ENCODE assay signal across 11 mouse cellular contexts in genomic region chr2:154294746-154295145, GRCm38 (mm10). TPM values are rescaled to one million over a fixed set of nuclear protein-coding genes. Genes with fewer than 3 reads are reported as not detected.
DNase-seq lines count a peak whose midpoint lies in the region; ATAC-seq and TF ChIP-seq lines count a peak whose summit lies in the region.
"Not testable (repeated sequence)": the region's sequence is repeated elsewhere in the genome, so short reads cannot be mapped to it uniquely, and the experiment has no call there.
"Had no signal": no experiment of that assay in that cellular context is flagged by ENCODE, and none has a peak within 500 bp of the region (broad histone marks: within the 10 kb centered on the region; RNA-seq: fewer than 3 reads in every experiment).

No protein-coding gene starts in this region.

- DNase-seq in CH12.LX (ENCODE audit: extremely low read depth) = peak; percentile 49
- DNase-seq in c-Kit-positive CD71-positive TER-119-negative erythroid progenitor cells, embryonic 14.5 days (ENCODE audit: low read depth) = peak; percentile 28
- DNase-seq in fibroblast of lung, adult 2 months (ENCODE audit: low read depth) = peak; percentile 4
- DNase-seq in heart, postnatal 0 days (ENCODE audit: low spot score) = peak; percentile 43
- peak; percentile 28 to 74 for DNase-seq in kidney, postnatal 36 days
- peak; percentile 55 for DNase-seq in liver, embryonic 13.5 days
- peak; percentile 70 for DNase-seq in neural tube, embryonic 10.5 days (ENCODE audit: extremely low spot score, low spot score)
- peak; percentile 73 for DNase-seq in testis, postnatal 10 days (ENCODE audit: low spot score)

- WGBS in heart, postnatal 0 days = 4% methylated on average over 10 of the region's 10 CpGs
- 2% methylated on average over 10 of the region's 10 CpGs for WGBS in liver, embryonic 13.5 days (ENCODE audit: insufficient replicate concordance)

- not testable (repeated sequence) for H3K9ac ChIP-seq in CH12.LX (ENCODE audit: insufficient read depth, low read depth); heart, postnatal 0 days (replicated peaks; ENCODE audit: low read depth, low read length); liver, embryonic 13.5 days

- H3K4me1 ChIP-seq in CH12.LX (ENCODE audit: control insufficient read depth in 1 of 2, insufficient read depth in 2 of 2); heart, postnatal 0 days (ENCODE audit: control insufficient read depth, insufficient read depth); liver, embryonic 13.5 days (replicated peaks): not testable (repeated sequence)

- H3K4me3 ChIP-seq in CH12.LX (replicated peaks in 1 of 3; ENCODE audit: low read depth in 2 of 3, low read length in 2 of 3, poor library complexity in 1 of 3); heart, postnatal 0 days (ENCODE audit: low read depth, low read length); liver, embryonic 13.5 days (replicated peaks): not testable (repeated sequence)

- ATAC-seq in heart, postnatal 0 days (ENCODE audit: insufficient read depth, low read depth); liver, embryonic 13.5 days (ENCODE audit: low read depth): not testable (repeated sequence)

- TF ChIP-seq POLR2A in CH12.LX (IDR thresholded peaks at IDR 0.05; ENCODE audit: low read depth, low read length) = not testable (repeated sequence)

- H3K79me2 ChIP-seq in CH12.LX (replicated peaks; ENCODE audit: control insufficient read depth, extremely low read depth, insufficient read depth, poor library complexity, severe bottlenecking) = not testable (repeated sequence)

- in situ Hi-C loops in CH12.LX (cut with MboI; ENCODE audit: low pct_ligation_motif_present, low pct_unique_long_range_greater_than_20kb, low sequenced_read_pairs) = loop anchor here (5.0 kb wide), 1 partner anchor 92 kb away; no protein-coding TSS in a partner anchor

- H3K36me3 ChIP-seq in CH12.LX (replicated peaks in 1 of 2; ENCODE audit: control insufficient read depth in 1 of 2, insufficient read depth in 1 of 2, low read length in 1 of 2); heart, postnatal 0 days (replicated peaks; ENCODE audit: control insufficient read depth, insufficient read depth, low read length); liver, embryonic 13.5 days: not testable (repeated sequence)

- dilution Hi-C loops in CH12.LX (cut with MboI; ENCODE audit: extremely low pct_ligation_motif_present, extremely low pct_unique_long_range_greater_than_20kb, low sequenced_read_pairs) = not testable (repeated sequence)

- peak in 1 of 2 experiments; percentile 62; a peak in 2 of 4 replicates for TF ChIP-seq CTCF in CH12.LX (conservative IDR thresholded peaks at IDR 0.05 in 1 of 2, IDR thresholded peaks at IDR 0.05 in 1 of 2; ENCODE audit: low read depth in 2 of 2, low read length in 2 of 2)
- TF ChIP-seq CTCF in heart, postnatal 0 days (IDR thresholded peaks at IDR 0.05; ENCODE audit: low read depth) = peak; percentile 58

- H3K27ac ChIP-seq in CH12.LX (ENCODE audit: insufficient read depth, low read depth); heart, postnatal 0 days (ENCODE audit: low read depth); liver, embryonic 13.5 days: not testable (repeated sequence)

- peak; percentile 52 for TF ChIP-seq RAD21 in CH12.LX (IDR thresholded peaks at IDR 0.05; ENCODE audit: low read depth, low read length)

- not testable (repeated sequence) for TF ChIP-seq EP300 in CH12.LX (IDR thresholded peaks at IDR 0.05; ENCODE audit: low read length); heart, postnatal 0 days (IDR thresholded peaks at IDR 0.05; ENCODE audit: low read depth)

- H3K27me3 ChIP-seq in CH12.LX (replicated peaks) = peaks cover 41% of the 10 kb centered on the region
- H3K27me3 ChIP-seq in heart, postnatal 0 days (ENCODE audit: control insufficient read depth, insufficient read depth, low read length); liver, embryonic 13.5 days: not testable (repeated sequence)

- H3K4me2 ChIP-seq in CH12.LX (ENCODE audit: insufficient read depth, low read depth, poor library complexity, severe bottlenecking) = peak overlapping the region; percentile 6; the same call in 1 of the 2 replicates
- 0 out of 2 replicates have a peak overlapping the region, but pooled peaks have one; percentile 23 for H3K4me2 ChIP-seq in heart, postnatal 0 days (ENCODE audit: low read depth, low read length)
- H3K4me2 ChIP-seq in liver, embryonic 13.5 days = peak overlapping the region; percentile 34; the same call in 1 of the 2 replicates

- H3K9me3 ChIP-seq in CH12.LX (replicated peaks; ENCODE audit: low read length); heart, postnatal 0 days (replicated peaks; ENCODE audit: control insufficient read depth, low read length); liver, embryonic 13.5 days (replicated peaks): not testable (repeated sequence)

TF ChIP-seq in CH12.LX, 34 proteins besides CTCF, POLR2A, EP300 and RAD21:
- TF ChIP-seq NRF1 (IDR thresholded peaks at IDR 0.05; ENCODE audit: low read depth, low read length) (peak; percentile 67), E2F4 (IDR thresholded peaks at IDR 0.05; ENCODE audit: insufficient replicate concordance, low read depth, low read length) (peak; percentile 77; the same call in 1 of the 2 replicates), ELF1 (IDR thresholded peaks at IDR 0.05; ENCODE audit: low read depth, low read length) (peak; percentile 64), SMC3 (IDR thresholded peaks at IDR 0.05; ENCODE audit: low read depth, low read length) (peak; percentile 35)

RNA-seq across cellular contexts. Expression of gene Bpifb9b, which starts 12.3 kb away (rescaled TPM):
- total RNA-seq in CH12.LX (2012; rRNA removed) (not detected in 2 replicates), CH12.LX (2014; rRNA removed) (not detected in 2 replicates)
- not detected in 2 replicates for polyA plus RNA-seq in CH12.LX (2012; ENCODE audit: insufficient read length, low read depth)
- not detected in 2 replicates for total RNA-seq in heart, postnatal 0 days (2014; rRNA removed; ENCODE audit: low replicate concordance)
- polyA plus RNA-seq in heart, postnatal 0 days (2015; fragmentation: Nextera tagmentation; extraction: Ambion mirVana) = not detected in 2 replicates
- not detected in 2 replicates for polyA plus RNA-seq in liver, embryonic 13.5 days (2015; fragmentation: Nextera tagmentation; extraction: Ambion mirVana)
- total RNA-seq: layer of hippocampus, postnatal 25 days; neutrophil, adult 5-6 weeks had no signal
- polyA plus RNA-seq: forebrain, embryonic 16.5 days had no signal

RNA-seq across cellular contexts. Expression of gene Bpifb9a, which starts 37.1 kb away (rescaled TPM):
- not detected in 2 replicates for total RNA-seq in CH12.LX (2012; rRNA removed)
- total RNA-seq in CH12.LX (2014; rRNA removed) = not detected in 2 replicates
- polyA plus RNA-seq in CH12.LX (2012; ENCODE audit: insufficient read length, low read depth) = not detected in 2 replicates
- total RNA-seq in heart, postnatal 0 days (2014; rRNA removed; ENCODE audit: low replicate concordance) = not detected in 2 replicates
- polyA plus RNA-seq in heart, postnatal 0 days (2015; fragmentation: Nextera tagmentation; extraction: Ambion mirVana) = not detected in 2 replicates
- not detected in 2 replicates for polyA plus RNA-seq in liver, embryonic 13.5 days (2015; fragmentation: Nextera tagmentation; extraction: Ambion mirVana)
- total RNA-seq: layer of hippocampus, postnatal 25 days; neutrophil, adult 5-6 weeks had no signal
- polyA plus RNA-seq: forebrain, embryonic 16.5 days had no signal

Comparison
In these comparisons a context has a peak if more than half of its experiments do, and no peak if none do; other contexts are left out.
1. DNase-seq: peak in every context shown above with its lines; median percentile 73 in testis, postnatal 10 days; 70 in neural tube, embryonic 10.5 days; 55 in liver, embryonic 13.5 days; 51 in kidney, postnatal 36 days; 49 in CH12.LX; 43 in heart, postnatal 0 days; 28 in c-Kit-positive CD71-positive TER-119-negative erythroid progenitor cells, embryonic 14.5 days; 4 in fibroblast of lung, adult 2 months.